Mouse (Mus musculus) brain, embryonic 14.5 days (tissue): ENCODE measurements around the gene Nt5c2.

Source experiments
- CTCF ChIP-seq: fragments of 200-500 bp; IDR thresholded peaks from 2 replicates; pipeline ENCODE4 v1.5.1; 2012; ENCODE audit warnings: inconsistent platforms, mild to moderate bottlenecking, moderate library complexity, borderline replicate concordance; ENCODE audit not compliant: insufficient read depth, insufficient read length; ENCODE audit errors: extremely low read depth
- POLR2A ChIP-seq: fragments of 200-500 bp; IDR thresholded peaks from 2 replicates; pipeline ENCODE4 v1.6.1; 2012; ENCODE audit warnings: mild to moderate bottlenecking, inconsistent platforms, borderline replicate concordance; ENCODE audit not compliant: poor library complexity, insufficient read depth, insufficient read length, severe bottlenecking; ENCODE audit errors: extremely low read depth

DNA sequence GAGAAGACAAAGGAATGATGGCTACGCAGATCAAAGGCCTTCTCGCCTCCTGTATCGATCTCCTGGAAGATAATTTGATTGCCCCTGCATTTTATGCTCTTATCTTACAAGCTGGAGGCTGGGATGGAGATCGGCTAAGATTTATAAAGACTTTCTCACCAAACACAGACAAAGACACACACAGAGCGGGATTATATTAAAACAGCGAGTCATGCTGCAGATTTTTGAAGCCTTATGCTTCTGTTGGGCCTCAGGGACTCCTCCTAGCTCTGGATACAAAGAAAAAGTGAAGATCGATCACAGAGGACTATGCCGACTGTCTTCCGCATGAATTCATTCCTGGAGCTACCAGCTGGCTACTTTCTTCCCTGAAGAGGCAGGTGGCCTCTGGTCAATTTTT is 14.8 kb upstream of the Nt5c2 start:
- TF ChIP-seq CTCF (no peak), POLR2A (no peak)
